Mouse (Mus musculus): ENCODE measurements around the gene Tril.

Gene Tril

GRCm38 (mm10) chr6:53820486-53820985 lies at the start of gene Tril:
Gene Tril (minus strand): TSS chr6:53820830.
- DNase-seq (ENCODE audit: extremely low spot score, low read depth, low spot score): no peak

GRCm38 (mm10) chr6:53863011-53863410 lies 42.4 kb upstream of the Tril start:
- no peak for DNase-seq (ENCODE audit: extremely low spot score, low read depth, low spot score)

GRCm38 (mm10) chr6:53859106-53859505 lies 38.5 kb upstream of the Tril start:
- DNase-seq (ENCODE audit: extremely low spot score, low read depth, low spot score): no peak

- DNase-seq (ENCODE audit: extremely low spot score, low read depth, low spot score): no peak
Measured at GRCm38 (mm10) chr6:53857822-53858221, 37.2 kb upstream of the Tril start.

DNA sequence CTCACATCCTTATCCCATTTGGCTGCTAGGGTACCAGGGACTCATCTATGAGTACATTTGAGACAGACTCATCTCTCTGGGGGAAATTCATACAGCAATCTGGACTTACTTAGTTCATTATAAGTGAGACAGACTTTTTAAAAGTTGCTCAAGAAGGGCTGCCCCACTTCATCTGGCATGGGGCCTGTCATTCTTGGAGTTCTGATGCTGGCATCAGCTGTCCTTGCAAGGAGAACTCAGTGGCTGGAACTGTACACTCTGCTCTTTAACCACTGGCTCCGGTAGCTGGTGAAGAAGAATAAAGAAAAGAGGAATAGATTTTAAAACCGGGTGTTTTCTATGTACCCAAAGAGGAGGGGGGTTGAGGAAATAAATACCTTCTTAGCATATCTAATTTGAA lies 36.1 kb upstream of the Tril start:
- DNase-seq (ENCODE audit: extremely low spot score, low read depth, low spot score): no peak

GRCm38 (mm10) chr6:53854971-53855856 lies 34.6 kb upstream of the Tril start:
- DNase-seq (ENCODE audit: extremely low spot score, low read depth, low spot score): no peak

- DNase-seq (ENCODE audit: extremely low spot score, low read depth, low spot score): no peak
Measured at GRCm38 (mm10) chr6:53854226-53854625, 33.6 kb upstream of the Tril start.

DNA sequence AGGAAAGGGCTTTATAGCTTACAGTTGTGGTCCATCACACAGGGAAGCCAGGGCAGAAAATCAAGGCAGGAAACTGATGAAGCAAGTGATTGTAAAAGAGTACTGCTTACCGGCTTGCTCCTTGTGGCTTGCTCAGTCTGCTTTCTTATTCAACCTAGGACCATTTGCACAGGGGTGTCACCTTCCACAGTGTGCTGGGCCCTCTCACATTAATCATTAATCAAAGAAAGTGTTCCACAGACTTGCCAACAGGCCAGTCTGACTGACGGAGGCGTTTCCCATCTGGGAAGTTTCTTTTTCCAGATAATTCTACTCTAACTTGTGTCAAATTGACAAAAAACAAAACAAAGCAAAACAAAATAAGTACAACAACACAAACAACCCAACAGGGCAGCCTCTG lies 32.9 kb upstream of the Tril start:
- DNase-seq (ENCODE audit: extremely low spot score, low read depth, low spot score): no peak

DNA sequence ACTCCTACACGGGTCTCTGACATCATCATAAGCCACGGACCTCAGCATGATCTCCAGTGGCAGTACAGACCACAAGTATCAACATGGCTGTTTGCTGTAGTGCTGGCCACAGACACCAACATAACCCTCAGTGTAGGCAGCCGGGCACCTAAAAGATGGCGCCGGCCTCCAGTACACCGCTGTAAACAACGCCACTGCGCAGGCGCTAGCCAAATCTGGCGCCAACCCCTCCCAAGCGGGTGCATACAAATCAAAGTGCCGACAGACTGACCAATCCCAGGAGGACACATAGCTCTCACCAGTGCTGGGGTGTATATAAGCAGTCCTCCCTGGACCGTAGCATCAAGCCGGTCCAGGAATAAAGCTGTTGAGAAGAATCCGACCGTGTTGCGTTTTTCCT lies 24.0 kb upstream of the Tril start:
- DNase-seq (ENCODE audit: extremely low spot score, low read depth, low spot score): no peak

- no peak for DNase-seq (ENCODE audit: extremely low spot score, low read depth, low spot score)
Measured at GRCm38 (mm10) chr6:53825213-53825612, 4.6 kb upstream of the Tril start.

DNA sequence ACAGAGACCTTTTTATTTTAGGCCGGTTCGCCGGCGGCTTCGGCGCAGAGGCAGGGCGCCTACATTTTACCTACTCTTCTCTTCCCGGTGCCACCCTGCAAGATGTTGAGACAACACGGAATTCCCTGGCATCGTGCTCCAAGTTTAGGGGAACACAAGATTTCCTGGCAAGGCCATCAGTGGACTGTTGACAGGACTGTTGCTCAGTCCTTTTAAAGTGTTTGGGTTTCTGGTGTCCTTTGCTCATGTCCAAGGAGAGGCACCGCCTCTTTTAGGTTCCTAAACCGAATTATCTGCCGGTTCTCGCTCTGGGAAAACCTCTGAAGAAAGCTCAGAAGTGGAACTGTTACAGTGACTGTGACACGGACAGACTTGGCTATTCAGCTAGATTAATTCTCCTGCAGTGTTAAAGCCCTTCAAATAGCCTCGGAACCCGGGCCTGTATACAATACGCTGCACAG lies 441 bp upstream of the Tril start:
- no peak for DNase-seq (ENCODE audit: extremely low spot score, low read depth, low spot score)

DNA sequence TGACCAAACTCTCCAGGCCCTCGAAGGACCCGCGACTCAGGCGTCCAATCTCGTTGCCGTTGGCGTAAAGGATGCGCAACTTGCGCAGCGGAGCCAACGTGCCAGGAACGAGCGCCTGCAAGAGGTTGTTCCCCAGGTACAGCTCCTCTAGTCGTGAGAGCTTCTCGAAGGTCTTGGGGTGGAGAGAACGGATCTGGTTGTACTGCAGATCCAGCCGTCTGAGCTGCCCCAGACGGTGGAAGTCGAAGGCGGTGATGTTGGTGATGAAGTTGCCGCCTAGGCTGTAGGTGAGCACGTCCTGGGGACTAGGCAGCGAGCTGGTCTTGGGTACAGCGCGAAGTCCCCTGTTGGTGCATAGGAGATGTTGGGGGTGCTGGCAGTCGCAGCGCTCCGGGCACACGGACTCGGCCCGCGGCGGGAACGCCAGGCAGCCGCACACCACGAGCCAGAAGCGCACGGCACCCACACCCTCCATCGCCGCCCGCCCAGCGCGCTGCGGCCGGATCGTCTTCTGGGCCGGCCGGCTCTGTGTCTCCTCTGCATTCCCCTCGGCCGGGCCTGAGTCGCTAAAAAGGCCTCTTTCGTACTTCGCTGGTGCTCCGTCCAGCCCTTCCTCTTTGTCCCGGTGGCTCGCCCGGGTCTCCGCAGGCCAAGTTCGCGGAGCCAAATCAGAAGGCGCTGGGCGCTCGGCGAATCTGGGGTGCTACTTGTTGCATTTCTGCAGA lies 707 bp downstream of the Tril start:
- no peak for DNase-seq (ENCODE audit: extremely low spot score, low read depth, low spot score)

DNA sequence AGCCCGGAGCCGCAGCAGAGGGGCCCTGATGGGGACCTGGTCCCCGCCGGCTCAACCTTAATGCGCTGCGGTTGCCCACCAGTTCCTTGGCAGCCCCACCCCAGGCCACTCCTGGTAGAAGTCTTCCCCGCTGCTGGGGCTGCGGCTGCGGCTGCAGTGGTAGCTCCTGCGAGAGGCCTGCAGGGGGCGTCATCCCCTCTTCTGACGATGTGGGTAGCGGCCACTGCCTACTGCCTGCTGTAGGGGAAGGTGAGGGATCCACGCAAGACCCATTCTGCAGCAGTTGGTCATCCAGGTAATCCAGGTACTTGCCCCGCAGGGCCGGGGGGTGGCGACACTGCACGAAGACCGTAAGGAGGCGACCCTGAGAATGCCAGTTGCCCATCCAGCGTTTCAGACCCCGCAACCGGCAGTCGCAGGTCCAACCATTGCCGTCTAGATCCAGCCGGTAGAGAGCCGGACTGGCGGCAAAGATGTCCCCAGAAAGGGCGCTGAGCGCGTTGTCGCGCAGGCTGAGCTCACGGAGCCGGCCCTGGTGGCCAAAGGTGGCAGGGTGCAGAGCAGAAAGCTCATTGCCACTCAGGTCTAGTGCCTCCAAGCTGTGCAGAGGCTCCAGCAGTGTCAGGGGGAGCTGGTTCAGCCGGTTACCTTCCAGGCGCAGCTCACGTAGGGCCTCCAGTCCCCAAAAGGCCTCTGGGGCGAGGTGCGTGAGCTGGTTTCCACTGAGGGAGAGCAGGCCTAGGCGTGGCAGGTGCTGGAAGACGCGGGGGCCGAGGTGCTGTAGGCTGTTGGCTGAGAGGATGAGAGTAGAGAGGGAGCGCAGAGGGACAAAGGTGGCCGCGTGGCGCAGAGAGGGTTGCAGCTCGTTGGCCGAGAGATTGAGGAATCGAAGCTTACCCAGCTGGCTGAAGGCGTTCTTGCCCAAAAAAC lies 1.6 kb downstream of the Tril start:
- DNase-seq (ENCODE audit: extremely low spot score, low read depth, low spot score): no peak

GRCm38 (mm10) chr6:53818264-53818731 lies 2.3 kb downstream of the Tril start:
- DNase-seq (ENCODE audit: extremely low spot score, low read depth, low spot score): no peak

DNA sequence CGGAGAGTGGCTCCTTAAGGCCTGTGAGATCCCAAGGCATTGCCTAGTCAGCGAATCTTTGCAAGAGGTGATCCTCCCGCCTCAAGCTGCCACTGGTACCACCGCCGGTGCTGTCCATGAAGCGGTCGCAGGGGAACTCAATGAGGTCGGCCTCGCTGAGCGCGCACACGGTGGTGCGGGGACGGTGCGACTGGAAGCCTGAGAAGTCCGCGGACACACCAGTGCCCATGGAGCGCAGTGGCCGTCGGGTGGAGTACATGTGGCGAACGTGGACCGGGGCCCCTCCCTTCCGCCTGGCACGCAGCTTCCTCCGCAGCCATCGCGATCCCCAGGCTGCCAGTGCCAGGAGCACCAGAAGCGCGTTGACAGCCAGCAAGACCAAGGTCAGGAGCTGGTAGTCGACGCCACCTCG lies 2.9 kb downstream of the Tril start:
- no peak for DNase-seq (ENCODE audit: extremely low spot score, low read depth, low spot score)

- no peak for DNase-seq (ENCODE audit: extremely low spot score, low read depth, low spot score)
Measured at GRCm38 (mm10) chr6:53816661-53817060, 4.0 kb downstream of the Tril start.

- DNase-seq (ENCODE audit: extremely low spot score, low read depth, low spot score): no peak
Measured at GRCm38 (mm10) chr6:53815691-53816090, 4.9 kb downstream of the Tril start.

- no peak for DNase-seq (ENCODE audit: extremely low spot score, low read depth, low spot score)
Measured at GRCm38 (mm10) chr6:53814214-53814613, 6.4 kb downstream of the Tril start.

GRCm38 (mm10) chr6:53812242-53812641 lies 8.4 kb downstream of the Tril start:
- DNase-seq (ENCODE audit: extremely low spot score, low read depth, low spot score): no peak

DNA sequence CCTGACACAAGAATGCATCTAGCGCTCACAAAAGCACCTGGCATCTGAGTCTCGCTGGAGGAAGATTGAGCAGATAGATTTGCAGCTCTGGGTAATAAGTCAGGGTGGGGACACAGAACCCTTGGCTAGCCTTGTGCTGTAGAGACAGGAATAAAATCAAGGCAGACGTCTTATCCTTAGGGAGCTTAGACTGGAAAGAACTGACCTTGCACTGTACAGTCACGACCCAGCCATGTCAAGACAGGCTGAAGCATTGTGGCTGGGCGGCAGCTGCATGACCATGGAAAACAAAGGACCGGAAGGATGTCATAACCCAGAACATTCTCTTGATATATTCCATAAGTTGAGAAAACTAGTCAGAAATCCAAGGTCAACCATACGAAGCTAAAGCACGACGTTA lies 11.8 kb downstream of the Tril start:
- no peak for DNase-seq (ENCODE audit: extremely low spot score, low read depth, low spot score)

GRCm38 (mm10) chr6:53807185-53807584 lies 13.4 kb downstream of the Tril start:
- no peak for DNase-seq (ENCODE audit: extremely low spot score, low read depth, low spot score)
